Mouse (Mus musculus): ENCODE data around the gene Fkbp11.

DNA sequence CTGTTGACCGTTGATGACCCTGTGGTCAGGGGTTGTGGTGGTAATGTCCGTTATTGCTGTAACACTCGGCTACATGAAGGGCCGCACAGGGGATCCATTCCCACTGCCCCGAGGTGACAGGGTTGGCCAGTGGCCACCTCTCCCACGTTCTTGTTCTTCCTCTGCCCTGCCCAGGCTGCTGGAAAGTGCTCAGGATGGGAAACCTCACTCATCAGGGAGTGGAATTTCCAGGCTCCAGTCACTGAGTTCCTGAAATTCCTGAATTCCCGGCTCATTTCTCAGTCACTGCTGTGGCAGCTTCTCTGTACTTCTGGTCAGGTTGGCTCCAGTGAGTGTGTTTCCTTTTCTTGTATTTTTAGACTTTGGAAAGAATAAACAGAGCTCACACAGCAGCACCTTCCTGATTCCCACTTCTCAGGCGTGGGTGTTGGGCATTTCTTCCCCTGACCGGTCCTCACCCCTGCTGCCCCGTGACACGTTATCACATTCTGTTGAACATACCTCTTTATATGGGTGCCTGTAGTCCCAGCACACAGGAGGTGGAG, 35.8 kb downstream of the Fkbp11 start:
- TF ChIP-seq CTCF (IDR thresholded peaks at IDR 0.05; ENCODE audit: low read depth, low read length) (no peak), POLR2A (IDR thresholded peaks at IDR 0.05; ENCODE audit: borderline replicate concordance, low read depth, low read length) (no peak)

Data from bone marrow macrophage, adult 2 months (primary cell).